Mouse (Mus musculus): ENCODE results near the gene Dnah2. TPM values are rescaled to one million over a fixed set of nuclear protein-coding genes. Genes with fewer than 3 reads are reported as not detected.
A peak's percentile ranks its signal among the peaks of the same experiment; 100 is the strongest.

Gene Dnah2
- polyA plus RNA-seq, 1 experiment from 2014 or later: 0.36 TPM

- H3K27me3 ChIP-seq (ENCODE audit: control insufficient read depth, insufficient read depth, low read length): no peaks in the 10 kb centered on the region
- peak; percentile 68 for ATAC-seq (ENCODE audit: insufficient number of reproducible peaks, insufficient read depth, low FRiP score, low read depth)
- H3K4me1 ChIP-seq (ENCODE audit: control insufficient read depth in 2 of 2, insufficient read depth in 2 of 2, low read length in 2 of 2): peaks cover 12 to 23% of the 10 kb centered on the region in 2 experiments
- peak within 1 kb of the TSS; percentile 91 to 97 for H3K27ac ChIP-seq (replicated peaks in 1 of 2; ENCODE audit: control insufficient read depth in 1 of 2, insufficient read depth in 1 of 2, low read depth in 2 of 2, low read length in 2 of 2)
- H3K36me3 ChIP-seq (ENCODE audit: control insufficient read depth, insufficient read depth, low read length): peaks cover 25% of the 10 kb centered on the region
- under 1% methylated on average over 13 of the region's 13 CpGs for WGBS
- H3K9ac ChIP-seq (ENCODE audit: low read length): peak within 1 kb of the TSS; percentile 86
- H3K9me3 ChIP-seq (ENCODE audit: control insufficient read depth, low read length): no peaks in the 10 kb centered on the region
- peak within 1 kb of the TSS; percentile 75 for H3K4me2 ChIP-seq (ENCODE audit: low read length)
- peak within 1 kb of the TSS; percentile 68 to 79 for H3K4me3 ChIP-seq (ENCODE audit: control insufficient read depth in 1 of 2, insufficient read depth in 1 of 2, low read depth in 1 of 2, low read length in 2 of 2)
These were observed 31.2 kb upstream of the Dnah2 start, which contains the start of the genes Wrap53 and Trp53 for GRCm38 (mm10) chr11:69580091-69580514. Wrap53 (minus strand) TSS chr11:69580255. Trp53 (plus strand) TSS chr11:69580359.

GRCm38 (mm10) chr11:69579128-69580017 is 30.5 kb upstream of the Dnah2 start:
- H3K27ac ChIP-seq (replicated peaks in 1 of 2; ENCODE audit: control insufficient read depth in 1 of 2, insufficient read depth in 1 of 2, low read depth in 2 of 2, low read length in 2 of 2): peak overlapping the region; percentile 91 to 97
- no peaks in the 10 kb centered on the region for H3K9me3 ChIP-seq (ENCODE audit: control insufficient read depth, low read length)
- H3K36me3 ChIP-seq (ENCODE audit: control insufficient read depth, insufficient read depth, low read length): peaks cover 21% of the 10 kb centered on the region
- WGBS: 2% methylated on average over 39 of the region's 39 CpGs
- peaks cover 12 to 23% of the 10 kb centered on the region in 2 experiments for H3K4me1 ChIP-seq (ENCODE audit: control insufficient read depth in 2 of 2, insufficient read depth in 2 of 2, low read length in 2 of 2)
- ATAC-seq (ENCODE audit: insufficient number of reproducible peaks, insufficient read depth, low FRiP score, low read depth): peak; percentile 79
- H3K9ac ChIP-seq (ENCODE audit: low read length): peak overlapping the region; percentile 86
- no peaks in the 10 kb centered on the region for H3K27me3 ChIP-seq (ENCODE audit: control insufficient read depth, insufficient read depth, low read length)
- H3K4me2 ChIP-seq (ENCODE audit: low read length): peak overlapping the region; percentile 75
- peak overlapping the region; percentile 68 to 79 for H3K4me3 ChIP-seq (ENCODE audit: control insufficient read depth in 1 of 2, insufficient read depth in 1 of 2, low read depth in 1 of 2, low read length in 2 of 2)

DNA sequence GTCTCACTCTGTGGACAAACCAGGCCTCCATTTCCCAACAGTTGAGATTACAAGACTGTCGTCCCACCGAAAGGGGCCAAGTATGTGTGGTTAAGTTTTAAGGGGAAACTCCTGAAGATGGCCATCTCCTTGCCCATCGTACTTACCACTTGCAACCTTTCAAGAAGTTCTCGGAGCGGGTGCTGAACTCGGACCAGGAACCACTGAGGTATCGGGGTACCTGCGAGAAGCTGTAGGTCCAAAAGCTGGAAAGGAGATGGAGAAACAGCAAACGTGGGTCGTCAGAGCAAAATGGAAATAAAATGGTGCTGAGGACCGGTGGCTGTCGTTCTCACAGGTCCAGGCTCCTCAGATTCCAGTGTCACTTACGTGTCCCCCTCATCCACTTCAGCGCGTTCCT is 29.4 kb upstream of the Dnah2 start:
- Histone ChIP-seq H3K4me1 (ENCODE audit: control insufficient read depth in 2 of 2, insufficient read depth in 2 of 2, low read length in 2 of 2) (peaks cover 12 to 23% of the 10 kb centered on the region in 2 experiments), H3K9ac (ENCODE audit: low read length) (peak overlapping the region; percentile 86), H3K27me3 (ENCODE audit: control insufficient read depth, insufficient read depth, low read length) (no peaks in the 10 kb centered on the region), H3K9me3 (ENCODE audit: control insufficient read depth, low read length) (no peaks in the 10 kb centered on the region), H3K27ac (replicated peaks in 1 of 2; ENCODE audit: control insufficient read depth in 1 of 2, insufficient read depth in 1 of 2, low read depth in 2 of 2, low read length in 2 of 2) (no peak overlapping the region), H3K36me3 (ENCODE audit: control insufficient read depth, insufficient read depth, low read length) (peaks cover 19% of the 10 kb centered on the region), H3K4me2 (ENCODE audit: low read length) (peak overlapping the region; percentile 75), H3K4me3 (ENCODE audit: control insufficient read depth in 1 of 2, insufficient read depth in 1 of 2, low read depth in 1 of 2, low read length in 2 of 2) (peak overlapping the region; percentile 68 to 79)
- ATAC-seq (ENCODE audit: insufficient number of reproducible peaks, insufficient read depth, low FRiP score, low read depth): no peak
- 6% methylated on average over 15 of the region's 15 CpGs for WGBS

GRCm38 (mm10) chr11:69576307-69576706 is 27.4 kb upstream of the Dnah2 start:
- 62% methylated on average over 5 of the region's 5 CpGs for WGBS

GRCm38 (mm10) chr11:69575220-69575619 is 26.3 kb upstream of the Dnah2 start:
- no peak overlapping the region for H3K4me2 ChIP-seq (ENCODE audit: low read length)
- peaks cover 43% of the 10 kb centered on the region for H3K36me3 ChIP-seq (ENCODE audit: control insufficient read depth, insufficient read depth, low read length)
- H3K27ac ChIP-seq (replicated peaks in 1 of 2; ENCODE audit: control insufficient read depth in 1 of 2, insufficient read depth in 1 of 2, low read depth in 2 of 2, low read length in 2 of 2): no peak overlapping the region
- H3K9me3 ChIP-seq (ENCODE audit: control insufficient read depth, low read length): no peaks in the 10 kb centered on the region
- 48% methylated on average over 3 of the region's 3 CpGs for WGBS
- no peak overlapping the region for H3K4me3 ChIP-seq (ENCODE audit: control insufficient read depth in 1 of 2, insufficient read depth in 1 of 2, low read depth in 1 of 2, low read length in 2 of 2)
- H3K4me1 ChIP-seq (ENCODE audit: control insufficient read depth in 2 of 2, insufficient read depth in 2 of 2, low read length in 2 of 2): peaks cover 9 to 15% of the 10 kb centered on the region in 2 experiments
- no peaks in the 10 kb centered on the region for H3K27me3 ChIP-seq (ENCODE audit: control insufficient read depth, insufficient read depth, low read length)
- H3K9ac ChIP-seq (ENCODE audit: low read length): no peak overlapping the region
- no peak for ATAC-seq (ENCODE audit: insufficient number of reproducible peaks, insufficient read depth, low FRiP score, low read depth)

More at GRCm38 (mm10) chr11:69576307-69576706, 27.4 kb upstream of the Dnah2 start:
- no peaks in the 10 kb centered on the region for H3K9me3 ChIP-seq (ENCODE audit: control insufficient read depth, low read length)
- no peak overlapping the region for H3K4me3 ChIP-seq (ENCODE audit: control insufficient read depth in 1 of 2, insufficient read depth in 1 of 2, low read depth in 1 of 2, low read length in 2 of 2)
- peaks cover 9 to 15% of the 10 kb centered on the region in 2 experiments for H3K4me1 ChIP-seq (ENCODE audit: control insufficient read depth in 2 of 2, insufficient read depth in 2 of 2, low read length in 2 of 2)
- no peak overlapping the region for H3K9ac ChIP-seq (ENCODE audit: low read length)
- ATAC-seq (ENCODE audit: insufficient number of reproducible peaks, insufficient read depth, low FRiP score, low read depth): no peak
- H3K4me2 ChIP-seq (ENCODE audit: low read length): no peak overlapping the region
- H3K36me3 ChIP-seq (ENCODE audit: control insufficient read depth, insufficient read depth, low read length): peaks cover 32% of the 10 kb centered on the region
- no peaks in the 10 kb centered on the region for H3K27me3 ChIP-seq (ENCODE audit: control insufficient read depth, insufficient read depth, low read length)
- no peak overlapping the region for H3K27ac ChIP-seq (replicated peaks in 1 of 2; ENCODE audit: control insufficient read depth in 1 of 2, insufficient read depth in 1 of 2, low read depth in 2 of 2, low read length in 2 of 2)

DNA sequence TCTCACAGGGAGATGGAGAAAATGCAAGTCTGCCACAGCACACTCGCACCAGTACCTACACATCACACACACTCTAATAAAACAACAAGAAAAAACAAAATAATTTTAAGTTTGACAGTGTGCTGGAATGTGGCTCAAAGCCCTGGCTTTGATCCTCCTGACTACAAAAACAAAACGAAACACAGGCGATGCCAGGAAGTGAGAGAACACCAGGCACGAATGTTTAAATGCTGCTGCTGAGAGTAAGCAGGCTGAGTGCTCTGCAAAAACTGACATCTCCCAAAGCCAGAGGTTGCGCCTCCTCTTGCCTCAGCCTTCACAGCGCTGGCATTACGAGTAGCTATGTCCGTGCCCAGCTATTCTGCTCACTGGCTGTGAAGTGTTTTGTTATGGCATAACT is 16.2 kb upstream of the Dnah2 start:
- H3K36me3 ChIP-seq (ENCODE audit: control insufficient read depth, insufficient read depth, low read length): peaks cover 41% of the 10 kb centered on the region
- peaks cover 25 to 28% of the 10 kb centered on the region in 2 experiments for H3K4me1 ChIP-seq (ENCODE audit: control insufficient read depth in 2 of 2, insufficient read depth in 2 of 2, low read length in 2 of 2)
- H3K9ac ChIP-seq (ENCODE audit: low read length): no peak overlapping the region
- H3K27me3 ChIP-seq (ENCODE audit: control insufficient read depth, insufficient read depth, low read length): no peaks in the 10 kb centered on the region; the same call in 1 of the 2 replicates
- ATAC-seq (ENCODE audit: insufficient number of reproducible peaks, insufficient read depth, low FRiP score, low read depth): no peak
- 68% methylated on average over 8 of the region's 8 CpGs for WGBS
- no peaks in the 10 kb centered on the region for H3K9me3 ChIP-seq (ENCODE audit: control insufficient read depth, low read length)
- H3K27ac ChIP-seq (replicated peaks in 1 of 2; ENCODE audit: control insufficient read depth in 1 of 2, insufficient read depth in 1 of 2, low read depth in 2 of 2, low read length in 2 of 2): no peak overlapping the region
- H3K4me2 ChIP-seq (ENCODE audit: low read length): no peak overlapping the region
- H3K4me3 ChIP-seq (ENCODE audit: control insufficient read depth in 1 of 2, insufficient read depth in 1 of 2, low read depth in 1 of 2, low read length in 2 of 2): no peak overlapping the region

DNA sequence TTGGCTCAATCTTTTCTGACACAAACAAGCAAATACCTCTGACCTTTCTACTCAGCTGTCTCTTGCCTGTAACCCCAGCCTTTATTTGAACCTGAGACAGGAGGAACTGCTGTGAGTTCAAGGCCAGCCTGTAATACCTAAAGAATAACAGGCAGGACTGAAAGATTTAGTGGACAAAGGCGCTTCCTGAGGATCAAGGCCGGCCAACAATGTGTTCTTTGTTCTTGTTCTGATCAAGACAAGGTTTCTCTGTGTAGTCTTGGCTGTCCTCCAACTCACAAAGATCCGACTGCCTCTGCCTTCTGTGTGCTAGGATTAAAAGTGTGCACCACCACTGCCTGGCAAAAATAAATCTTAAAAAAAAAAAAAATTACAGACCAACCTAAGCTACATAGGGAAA is 15.5 kb upstream of the Dnah2 start:
- peaks cover 33% of the 10 kb centered on the region for H3K36me3 ChIP-seq (ENCODE audit: control insufficient read depth, insufficient read depth, low read length)
- 56% methylated on average over 3 of the region's 3 CpGs for WGBS
- H3K4me3 ChIP-seq (ENCODE audit: control insufficient read depth in 1 of 2, insufficient read depth in 1 of 2, low read depth in 1 of 2, low read length in 2 of 2): no peak overlapping the region

More for the DNA sequence above, 15.5 kb upstream of the Dnah2 start:
- Histone ChIP-seq H3K9ac (ENCODE audit: low read length) (no peak overlapping the region), H3K4me2 (ENCODE audit: low read length) (no peak overlapping the region), H3K27me3 (ENCODE audit: control insufficient read depth, insufficient read depth, low read length) (no peaks in the 10 kb centered on the region; the same call in 1 of the 2 replicates), H3K9me3 (ENCODE audit: control insufficient read depth, low read length) (no peaks in the 10 kb centered on the region), H3K27ac (replicated peaks in 1 of 2; ENCODE audit: control insufficient read depth in 1 of 2, insufficient read depth in 1 of 2, low read depth in 2 of 2, low read length in 2 of 2) (no peak overlapping the region), H3K4me1 (ENCODE audit: control insufficient read depth in 2 of 2, insufficient read depth in 2 of 2, low read length in 2 of 2) (peaks cover 25 to 28% of the 10 kb centered on the region in 2 experiments)
- ATAC-seq (ENCODE audit: insufficient number of reproducible peaks, insufficient read depth, low FRiP score, low read depth): no peak
